Mouse (Mus musculus): Measurements from ENCODE around the gene Tmem117.

GRCm38 (mm10) chr15:94660913-94661312, 31.9 kb downstream of the Tmem117 start:
- no peak for TF ChIP-seq CTCF (IDR thresholded peaks at IDR 0.05; ENCODE audit: low read depth, low read length)
- TF ChIP-seq TAL1 (conservative IDR thresholded peaks at IDR 0.05; ENCODE audit: low read depth, low read length) = no peak
- TF ChIP-seq GATA1 (IDR thresholded peaks at IDR 0.05; ENCODE audit: borderline replicate concordance, low read length) = no peak
- no peak for TF ChIP-seq POLR2AphosphoS5 (IDR thresholded peaks at IDR 0.05; ENCODE audit: insufficient replicate concordance, low read depth, low read length)
